Mouse (Mus musculus) forebrain, embryonic 13.5 days (tissue): ENCODE results near the gene Arhgdia. TPM values are rescaled to one million over a fixed set of nuclear protein-coding genes. Genes with fewer than 3 reads are reported as not detected.
A peak's percentile ranks its signal among the peaks of the same experiment; 100 is the strongest.
"Not testable (repeated sequence)": the region's sequence is repeated elsewhere in the genome, so short reads cannot be mapped to it uniquely, and the experiment has no call there.

ENCODE experiments used
- ATAC-seq: fragments of 200-750 bp; cut with Nextera tagmentation; 2 replicates; pipeline ENCODE4 v1.8.0; 2017
- H3K27ac ChIP-seq: fragments of 300-500 bp; sonication (generic); 2 replicates; pipeline ENCODE4 v1.5.1; 2015; ENCODE audit warnings: inconsistent platforms, mild to moderate bottlenecking, moderate library complexity
- H3K27me3 ChIP-seq: fragments of 300-500 bp; sonication (generic); 2 replicates; pipeline ENCODE4 v1.6.1; 2015; ENCODE audit warnings: mild to moderate bottlenecking, inconsistent platforms
- H3K36me3 ChIP-seq: fragments of 300-500 bp; sonication (generic); 2 replicates; pipeline ENCODE4 v1.6.1; 2015; ENCODE audit warnings: mild to moderate bottlenecking, inconsistent platforms; ENCODE audit not compliant: poor library complexity, severe bottlenecking
- H3K4me1 ChIP-seq: fragments of 300-500 bp; sonication (generic); 2 replicates; pipeline ENCODE4 v1.6.1; 2015; ENCODE audit warnings: inconsistent platforms
- H3K4me2 ChIP-seq: fragments of 300-500 bp; sonication (generic); 2 replicates; pipeline ENCODE4 v1.6.1; 2015; ENCODE audit warnings: inconsistent platforms, mild to moderate bottlenecking, moderate library complexity
- H3K4me3 ChIP-seq: fragments of 300-500 bp; sonication (generic); 2 replicates; pipeline ENCODE4 v1.5.1; 2015; ENCODE audit warnings: mild to moderate bottlenecking, inconsistent platforms
- H3K9ac ChIP-seq: fragments of 300-500 bp; sonication (generic); 2 replicates; pipeline ENCODE4 v1.6.1; 2015; ENCODE audit warnings: mild to moderate bottlenecking, inconsistent platforms
- H3K9me3 ChIP-seq: fragments of 300-500 bp; sonication (generic); replicated peaks from 2 replicates; pipeline ENCODE4 v1.6.1; 2016; ENCODE audit warnings: inconsistent platforms
- WGBS: fragments of 180-500 bp; shearing (Covaris S2); methylation state at CpG from one replicate; pipeline ENCODE4 v1.1.7; 2015; 5-methylcytosine and 5-hydroxymethylcytosine counted together
- polyA plus RNA-seq: library from polyadenylated mRNA; unstranded; fragments of >200 nt; fragmentation: Nextera tagmentation; extraction: Ambion mirVana; gene quantifications from 2 replicates; pipeline ENCODE4 v1.2.1, GENCODE M21; 2015

Gene Arhgdia
- polyA plus RNA-seq, 1 experiment from 2014 or later: 462 TPM

- Histone ChIP-seq H3K4me1 (peaks cover 30% of the 10 kb centered on the region), H3K36me3 (peaks cover 67% of the 10 kb centered on the region)
- not testable (repeated sequence) for H3K4me2 ChIP-seq, H3K4me3 ChIP-seq, H3K9ac ChIP-seq, H3K27ac ChIP-seq, H3K27me3 ChIP-seq, H3K9me3 ChIP-seq, ATAC-seq
- WGBS: 92% methylated on average over 2 of the region's 2 CpGs
Measured at GRCm38 (mm10) chr11:120582982-120583293, 1.5 kb upstream of the Arhgdia start.

GRCm38 (mm10) chr11:120582268-120582981 lies 1.0 kb upstream of the Arhgdia start:
- Histone ChIP-seq H3K9ac (peak overlapping the region; percentile 95), H3K4me1 (peaks cover 30% of the 10 kb centered on the region), H3K9me3 (no peaks in the 10 kb centered on the region), H3K27ac (peak overlapping the region; percentile 93), H3K27me3 (no peaks in the 10 kb centered on the region), H3K4me2 (peak overlapping the region; percentile 97), H3K36me3 (peaks cover 67% of the 10 kb centered on the region), H3K4me3 (peak overlapping the region; percentile 95)
- no peak for ATAC-seq
- WGBS: 76% methylated on average over 8 of the region's 8 CpGs

GRCm38 (mm10) chr11:120580871-120581331 lies 523 bp downstream of the Arhgdia start:
- no peaks in the 10 kb centered on the region for H3K27me3 ChIP-seq
- WGBS: under 1% methylated on average over 33 of the region's 44 CpGs
- peak overlapping the region; percentile 97 for H3K4me2 ChIP-seq
- peaks cover 30% of the 10 kb centered on the region for H3K4me1 ChIP-seq
- ATAC-seq: peak; percentile 39
- H3K27ac ChIP-seq: peak overlapping the region; percentile 93
- H3K36me3 ChIP-seq: peaks cover 59% of the 10 kb centered on the region
- peak overlapping the region; percentile 95 for H3K9ac ChIP-seq
- no peaks in the 10 kb centered on the region for H3K9me3 ChIP-seq
- H3K4me3 ChIP-seq: peak overlapping the region; percentile 95

- H3K27me3 ChIP-seq: no peaks in the 10 kb centered on the region
- H3K36me3 ChIP-seq: peaks cover 51% of the 10 kb centered on the region
- H3K9me3 ChIP-seq: no peaks in the 10 kb centered on the region
- H3K4me2 ChIP-seq: peak overlapping the region; percentile 97
- 66% methylated on average over 7 of the region's 7 CpGs for WGBS
- H3K4me3 ChIP-seq: peak overlapping the region; percentile 95
- peaks cover 30% of the 10 kb centered on the region for H3K4me1 ChIP-seq
- peak overlapping the region; percentile 95 for H3K9ac ChIP-seq
- no peak for ATAC-seq
- peak overlapping the region; percentile 93 for H3K27ac ChIP-seq
Measured at GRCm38 (mm10) chr11:120580190-120580589, 1.2 kb downstream of the Arhgdia start.

GRCm38 (mm10) chr11:120579316-120580107 lies 1.9 kb downstream of the Arhgdia start:
- ATAC-seq: no peak
- Histone ChIP-seq H3K9ac (peak overlapping the region; percentile 95), H3K4me3 (peak overlapping the region; percentile 95), H3K27ac (peak overlapping the region; percentile 93; the same call in 1 of the 2 replicates), H3K4me2 (peak overlapping the region; percentile 97), H3K9me3 (no peaks in the 10 kb centered on the region), H3K36me3 (peaks cover 46% of the 10 kb centered on the region), H3K27me3 (no peaks in the 10 kb centered on the region), H3K4me1 (peaks cover 31% of the 10 kb centered on the region)
- WGBS: 68% methylated on average over 15 of the region's 15 CpGs

- ATAC-seq: no peak
- Histone ChIP-seq H3K27me3 (no peaks in the 10 kb centered on the region), H3K4me1 (peaks cover 38% of the 10 kb centered on the region), H3K9me3 (no peaks in the 10 kb centered on the region), H3K4me3 (peak overlapping the region; percentile 95; the same call in 1 of the 2 replicates), H3K36me3 (peaks cover 40% of the 10 kb centered on the region), H3K4me2 (0 out of 2 replicates have a peak overlapping the region, but pooled peaks have one; percentile 97), H3K27ac (no peak overlapping the region), H3K9ac (no peak overlapping the region)
- WGBS: 95% methylated on average over 11 of the region's 11 CpGs
Measured at GRCm38 (mm10) chr11:120578694-120579243, 2.7 kb downstream of the Arhgdia start.

- no peak overlapping the region for H3K4me3 ChIP-seq
Measured at GRCm38 (mm10) chr11:120578024-120578693, 3.3 kb downstream of the Arhgdia start.

GRCm38 (mm10) chr11:120577211-120578023 lies 4.0 kb downstream of the Arhgdia start:
- H3K9ac ChIP-seq: peak overlapping the region; percentile 46; the same call in 1 of the 2 replicates
- ATAC-seq: no peak
- no peak overlapping the region for H3K4me2 ChIP-seq
- no peaks in the 10 kb centered on the region for H3K27me3 ChIP-seq
- H3K9me3 ChIP-seq: no peaks in the 10 kb centered on the region
- WGBS: 81% methylated on average over 7 of the region's 7 CpGs
- peaks cover 32% of the 10 kb centered on the region for H3K36me3 ChIP-seq
- H3K4me1 ChIP-seq: peaks cover 38% of the 10 kb centered on the region
- H3K4me3 ChIP-seq: no peak overlapping the region
- no peak overlapping the region for H3K27ac ChIP-seq

More at GRCm38 (mm10) chr11:120578024-120578693, 3.3 kb downstream of the Arhgdia start:
- 82% methylated on average over 10 of the region's 10 CpGs for WGBS
- peaks cover 35% of the 10 kb centered on the region for H3K36me3 ChIP-seq
- H3K4me1 ChIP-seq: peaks cover 40% of the 10 kb centered on the region
- ATAC-seq: no peak
- H3K4me2 ChIP-seq: no peak overlapping the region
- H3K27ac ChIP-seq: no peak overlapping the region
- no peaks in the 10 kb centered on the region for H3K27me3 ChIP-seq
- peak overlapping the region; percentile 46 for H3K9ac ChIP-seq
- H3K9me3 ChIP-seq: no peaks in the 10 kb centered on the region

GRCm38 (mm10) chr11:120576365-120576981 lies 5.0 kb downstream of the Arhgdia start:
- Histone ChIP-seq H3K36me3 (peaks cover 32% of the 10 kb centered on the region), H3K9ac (no peak overlapping the region), H3K4me1 (peaks cover 36% of the 10 kb centered on the region), H3K27ac (no peak overlapping the region), H3K4me3 (no peak overlapping the region), H3K4me2 (no peak overlapping the region), H3K27me3 (no peaks in the 10 kb centered on the region), H3K9me3 (no peaks in the 10 kb centered on the region)
- 88% methylated on average over 3 of the region's 3 CpGs for WGBS
- no peak for ATAC-seq

GRCm38 (mm10) chr11:120575940-120576339 lies 5.5 kb downstream of the Arhgdia start:
- Histone ChIP-seq H3K27me3 (no peaks in the 10 kb centered on the region), H3K9me3 (no peaks in the 10 kb centered on the region), H3K4me1 (peaks cover 41% of the 10 kb centered on the region), H3K27ac (no peak overlapping the region), H3K4me2 (no peak overlapping the region), H3K4me3 (no peak overlapping the region), H3K9ac (no peak overlapping the region), H3K36me3 (peaks cover 37% of the 10 kb centered on the region)
- ATAC-seq: no peak

- H3K27me3 ChIP-seq: no peaks in the 10 kb centered on the region
- no peaks in the 10 kb centered on the region for H3K9me3 ChIP-seq
- H3K9ac ChIP-seq: no peak overlapping the region
- ATAC-seq: no peak
- peaks cover 46% of the 10 kb centered on the region for H3K36me3 ChIP-seq
- H3K4me3 ChIP-seq: no peak overlapping the region
- no peak overlapping the region for H3K4me2 ChIP-seq
- H3K27ac ChIP-seq: no peak overlapping the region
- 67% methylated on average over 2 of the region's 2 CpGs for WGBS
- H3K4me1 ChIP-seq: peaks cover 38% of the 10 kb centered on the region
Measured at GRCm38 (mm10) chr11:120575046-120575445, 6.4 kb downstream of the Arhgdia start.
